Mouse (Mus musculus) kidney, adult 18-20 months (tissue): ENCODE results near the gene Gm20388.

Experiments used
- DNase-seq: peaks from one replicate; pipeline ENCODE4 v3.0.0; 2021

The Gm20388 gene

GRCm38 (mm10) chr8:122537812-122538211, 2627.2 kb downstream of the Gm20388 start:
- no peak for DNase-seq

GRCm38 (mm10) chr8:122538310-122539076, 2627.9 kb downstream of the Gm20388 start:
- DNase-seq = no peak

- no peak for DNase-seq
Observed at GRCm38 (mm10) chr8:122544138-122544537, 2633.5 kb downstream of the Gm20388 start.

GRCm38 (mm10) chr8:122546066-122546755, 2635.6 kb downstream of the Gm20388 start:
- no peak for DNase-seq

- peak; percentile 88 for DNase-seq
Observed at GRCm38 (mm10) chr8:122546811-122547453, 2636.3 kb downstream of the Gm20388 start.

- DNase-seq = no peak
Observed at GRCm38 (mm10) chr8:122547815-122548214, 2637.2 kb downstream of the Gm20388 start.

GRCm38 (mm10) chr8:122548331-122548730, 2637.7 kb downstream of the Gm20388 start:
- DNase-seq = no peak

GRCm38 (mm10) chr8:122548891-122549439, 2638.3 kb downstream of the Gm20388 start:
- no peak for DNase-seq

- DNase-seq = peak; percentile 74
Observed at GRCm38 (mm10) chr8:122550234-122550994, 2639.8 kb downstream of the Gm20388 start.

GRCm38 (mm10) chr8:122550995-122551264, 2640.3 kb downstream of the Gm20388 start:
- DNase-seq = no peak

- peak; percentile 98 for DNase-seq
Observed at GRCm38 (mm10) chr8:122551265-122552051, 2640.8 kb downstream of the Gm20388 start, which contains the start of gene Piezo1. Gene Piezo1 (minus strand): TSS chr8:122551329.

- no peak for DNase-seq
Observed at GRCm38 (mm10) chr8:122554786-122555185, 2644.1 kb downstream of the Gm20388 start.

- peak; percentile 43 for DNase-seq
Observed at GRCm38 (mm10) chr8:122556030-122557009, 2645.7 kb downstream of the Gm20388 start.

GRCm38 (mm10) chr8:122557248-122558038, 2646.8 kb downstream of the Gm20388 start:
- DNase-seq = no peak

- DNase-seq = no peak
Observed at GRCm38 (mm10) chr8:122558671-122559349, 2648.2 kb downstream of the Gm20388 start.

GRCm38 (mm10) chr8:122561199-122561598, 2650.6 kb downstream of the Gm20388 start:
- DNase-seq = no peak

- no peak for DNase-seq
Observed at GRCm38 (mm10) chr8:122564363-122565352, 2654.0 kb downstream of the Gm20388 start.

- no peak for DNase-seq
Observed at GRCm38 (mm10) chr8:122566766-122567165, 2656.1 kb downstream of the Gm20388 start.
